Mouse (Mus musculus): ENCODE results near the gene Pnma5. TPM values are rescaled to one million over a fixed set of nuclear protein-coding genes. Genes with fewer than 3 reads are reported as not detected.
"Not testable (repeated sequence)": the region's sequence is repeated elsewhere in the genome, so short reads cannot be mapped to it uniquely, and the experiment has no call there.

Pnma5 gene
- not detected for polyA plus RNA-seq (2017; shearing (Covaris generic))

- no peak for ATAC-seq
These were observed at the start of gene Pnma5 for GRCm38 (mm10) chrX:73037003-73037402. Gene Pnma5, minus strand, starts transcription at chrX:73037103.

GRCm38 (mm10) chrX:73082267-73083055 lies 45.6 kb upstream of the Pnma5 start, which contains the start of gene Xlr4a:
Gene Xlr4a, minus strand, starts transcription at chrX:73082478.
- ATAC-seq = peak; percentile 72

GRCm38 (mm10) chrX:73066765-73067312 lies 29.9 kb upstream of the Pnma5 start:
- not testable (repeated sequence) for ATAC-seq

- ATAC-seq = no peak
These were observed 27.5 kb upstream of the Pnma5 start, which contains the start of gene Pnma3 for GRCm38 (mm10) chrX:73064415-73064793. Gene Pnma3, plus strand, starts transcription at chrX:73064787.

GRCm38 (mm10) chrX:73063512-73064414 lies 26.9 kb upstream of the Pnma5 start:
- ATAC-seq = no peak

- no peak for ATAC-seq
These were observed 25.4 kb upstream of the Pnma5 start for GRCm38 (mm10) chrX:73062323-73062722.

- no peak for ATAC-seq
These were observed 24.6 kb upstream of the Pnma5 start for GRCm38 (mm10) chrX:73061528-73061927.

- ATAC-seq = peak; percentile 92
These were observed 17.1 kb upstream of the Pnma5 start for GRCm38 (mm10) chrX:73053860-73054563.

- no peak for ATAC-seq
These were observed 2.8 kb upstream of the Pnma5 start for GRCm38 (mm10) chrX:73039666-73040065.

GRCm38 (mm10) chrX:73038831-73039230 lies 1.9 kb upstream of the Pnma5 start:
- no peak for ATAC-seq

GRCm38 (mm10) chrX:73012846-73013245 lies 24.1 kb downstream of the Pnma5 start:
- no peak for ATAC-seq

- peak; percentile 88 for ATAC-seq
These were observed 29.1 kb downstream of the Pnma5 start for GRCm38 (mm10) chrX:73007597-73008479.

GRCm38 (mm10) chrX:73005678-73006077 lies 31.2 kb downstream of the Pnma5 start:
- no peak for ATAC-seq

GRCm38 (mm10) chrX:73003110-73003509 lies 33.8 kb downstream of the Pnma5 start:
- ATAC-seq = no peak

GRCm38 (mm10) chrX:72995542-72995941 lies 41.4 kb downstream of the Pnma5 start:
- no peak for ATAC-seq

- ATAC-seq = peak; percentile 54
These were observed 44.5 kb downstream of the Pnma5 start for GRCm38 (mm10) chrX:72992291-72992919.

GRCm38 (mm10) chrX:72990581-72990980 lies 46.3 kb downstream of the Pnma5 start:
- ATAC-seq = no peak

GRCm38 (mm10) chrX:72988431-72988830 lies 48.5 kb downstream of the Pnma5 start:
- ATAC-seq = no peak

GRCm38 (mm10) chrX:72987520-72987905 lies 49.4 kb downstream of the Pnma5 start:
- ATAC-seq = no peak

GRCm38 (mm10) chrX:72986841-72987519 lies 49.9 kb downstream of the Pnma5 start, which contains the start of gene Zfp185:
Gene Zfp185, plus strand, starts transcription at chrX:72987339.
- ATAC-seq = no peak

Measured in activated CD4-positive, CD25-positive, alpha-beta regulatory T cell, adult 4 months (primary cell).